Mouse (Mus musculus): Measurements from ENCODE around the gene Camta2. TPM values are rescaled to one million over a fixed set of nuclear protein-coding genes. Genes with fewer than 3 reads are reported as not detected.

The Camta2 gene
- polyA plus RNA-seq, 1 experiment: 0.30 TPM

- Histone ChIP-seq H3K27me3 (ENCODE audit: control insufficient read depth) (no peaks in the 10 kb centered on the region), H3K9me3 (ENCODE audit: control insufficient read depth, low read length) (no peaks in the 10 kb centered on the region), H3K4me3 (replicated peaks) (no peak overlapping the region), H3K4me1 (ENCODE audit: control insufficient read depth) (no peaks in the 10 kb centered on the region), H3K36me3 (ENCODE audit: control insufficient read depth) (peaks cover 24% of the 10 kb centered on the region)
- no peak for TF ChIP-seq TAL1 (IDR thresholded peaks at IDR 0.05; ENCODE audit: low read length)
- TF ChIP-seq GATA1 (IDR thresholded peaks at IDR 0.05; ENCODE audit: low read length): no peak
Measured at GRCm38 (mm10) chr11:70718481-70718880, 30.6 kb upstream of the Camta2 start.

GRCm38 (mm10) chr11:70715832-70716231, 27.9 kb upstream of the Camta2 start:
- no peaks in the 10 kb centered on the region for H3K4me1 ChIP-seq (ENCODE audit: control insufficient read depth)
- TF ChIP-seq TAL1 (IDR thresholded peaks at IDR 0.05; ENCODE audit: low read length) (no peak), GATA1 (IDR thresholded peaks at IDR 0.05; ENCODE audit: low read length) (no peak)
- peaks cover 23% of the 10 kb centered on the region for H3K36me3 ChIP-seq (ENCODE audit: control insufficient read depth)
- no peaks in the 10 kb centered on the region for H3K27me3 ChIP-seq (ENCODE audit: control insufficient read depth)
- H3K9me3 ChIP-seq (ENCODE audit: control insufficient read depth, low read length): no peaks in the 10 kb centered on the region
- no peak overlapping the region for H3K4me3 ChIP-seq (replicated peaks)

GRCm38 (mm10) chr11:70713222-70713621, 25.3 kb upstream of the Camta2 start:
- Histone ChIP-seq H3K27me3 (ENCODE audit: control insufficient read depth) (no peaks in the 10 kb centered on the region), H3K9me3 (ENCODE audit: control insufficient read depth, low read length) (no peaks in the 10 kb centered on the region), H3K4me1 (ENCODE audit: control insufficient read depth) (no peaks in the 10 kb centered on the region), H3K36me3 (ENCODE audit: control insufficient read depth) (peaks cover 21% of the 10 kb centered on the region; the same call in 1 of the 2 replicates), H3K4me3 (replicated peaks) (no peak overlapping the region)
- TF ChIP-seq TAL1 (IDR thresholded peaks at IDR 0.05; ENCODE audit: low read length): no peak
- TF ChIP-seq GATA1 (IDR thresholded peaks at IDR 0.05; ENCODE audit: low read length): no peak

GRCm38 (mm10) chr11:70711026-70711425, 23.1 kb upstream of the Camta2 start:
- no peaks in the 10 kb centered on the region for H3K27me3 ChIP-seq (ENCODE audit: control insufficient read depth)
- H3K4me1 ChIP-seq (ENCODE audit: control insufficient read depth): no peaks in the 10 kb centered on the region
- H3K4me3 ChIP-seq (replicated peaks): no peak overlapping the region
- no peak for TF ChIP-seq TAL1 (IDR thresholded peaks at IDR 0.05; ENCODE audit: low read length)
- no peak for TF ChIP-seq GATA1 (IDR thresholded peaks at IDR 0.05; ENCODE audit: low read length)
- peaks cover 25% of the 10 kb centered on the region for H3K36me3 ChIP-seq (ENCODE audit: control insufficient read depth)
- no peaks in the 10 kb centered on the region for H3K9me3 ChIP-seq (ENCODE audit: control insufficient read depth, low read length)

GRCm38 (mm10) chr11:70706127-70706526, 18.2 kb upstream of the Camta2 start:
- Histone ChIP-seq H3K4me1 (ENCODE audit: control insufficient read depth) (peaks cover 9% of the 10 kb centered on the region), H3K27me3 (ENCODE audit: control insufficient read depth) (peaks cover 5% of the 10 kb centered on the region), H3K9me3 (ENCODE audit: control insufficient read depth, low read length) (no peaks in the 10 kb centered on the region), H3K4me3 (replicated peaks) (no peak overlapping the region), H3K36me3 (ENCODE audit: control insufficient read depth) (peaks cover 48% of the 10 kb centered on the region)
- TF ChIP-seq GATA1 (IDR thresholded peaks at IDR 0.05; ENCODE audit: low read length): no peak
- TF ChIP-seq TAL1 (IDR thresholded peaks at IDR 0.05; ENCODE audit: low read length): no peak

GRCm38 (mm10) chr11:70702781-70703180, 14.9 kb upstream of the Camta2 start:
- TF ChIP-seq TAL1 (IDR thresholded peaks at IDR 0.05; ENCODE audit: low read length) (no peak), GATA1 (IDR thresholded peaks at IDR 0.05; ENCODE audit: low read length) (no peak)
- no peaks in the 10 kb centered on the region for H3K9me3 ChIP-seq (ENCODE audit: control insufficient read depth, low read length)
- H3K27me3 ChIP-seq (ENCODE audit: control insufficient read depth): peaks cover 11% of the 10 kb centered on the region
- H3K4me3 ChIP-seq (replicated peaks): no peak overlapping the region
- peaks cover 24% of the 10 kb centered on the region for H3K4me1 ChIP-seq (ENCODE audit: control insufficient read depth)
- peaks cover 37% of the 10 kb centered on the region for H3K36me3 ChIP-seq (ENCODE audit: control insufficient read depth)

DNA sequence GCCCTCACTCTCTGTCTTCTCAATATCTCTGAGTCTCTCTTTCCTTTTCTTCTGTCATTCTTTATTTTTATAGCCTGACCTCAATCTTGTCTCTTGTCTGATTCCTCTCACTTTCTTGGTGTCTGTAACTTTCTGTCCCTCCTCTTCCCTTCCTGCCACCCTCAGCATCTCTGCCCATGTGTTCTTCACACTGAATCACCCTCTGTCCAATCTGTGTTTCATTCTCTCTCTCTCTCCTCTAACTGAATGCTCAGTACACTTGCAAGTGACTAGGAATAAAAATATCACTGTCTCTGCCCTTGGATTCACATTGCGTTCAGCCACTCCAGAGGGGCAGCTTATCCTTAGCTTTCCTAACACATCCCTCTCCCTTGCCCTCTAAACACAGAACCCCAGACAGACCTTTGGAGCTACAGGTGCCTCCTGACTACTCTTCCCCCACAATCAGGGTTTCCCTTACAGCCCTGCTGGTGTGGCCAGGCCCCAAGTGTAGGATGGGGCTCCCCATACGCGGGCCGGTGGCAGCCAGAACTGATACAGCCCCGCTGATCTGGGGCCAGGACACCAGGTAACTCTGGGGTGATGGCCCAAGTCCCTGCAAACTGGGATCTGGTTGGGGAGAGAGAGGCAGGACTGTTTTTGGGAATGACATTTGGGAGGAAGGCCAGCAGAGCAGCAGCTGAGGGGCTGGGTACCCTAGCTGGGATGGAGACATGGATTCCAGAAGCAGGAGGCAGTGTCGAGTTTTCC, 14.3 kb upstream of the Camta2 start:
- Histone ChIP-seq H3K36me3 (ENCODE audit: control insufficient read depth) (peaks cover 35% of the 10 kb centered on the region), H3K4me3 (replicated peaks) (no peak overlapping the region), H3K27me3 (ENCODE audit: control insufficient read depth) (peaks cover 11% of the 10 kb centered on the region), H3K4me1 (ENCODE audit: control insufficient read depth) (peaks cover 24% of the 10 kb centered on the region), H3K9me3 (ENCODE audit: control insufficient read depth, low read length) (no peaks in the 10 kb centered on the region)
- no peak for TF ChIP-seq GATA1 (IDR thresholded peaks at IDR 0.05; ENCODE audit: low read length)
- no peak for TF ChIP-seq TAL1 (IDR thresholded peaks at IDR 0.05; ENCODE audit: low read length)

DNA sequence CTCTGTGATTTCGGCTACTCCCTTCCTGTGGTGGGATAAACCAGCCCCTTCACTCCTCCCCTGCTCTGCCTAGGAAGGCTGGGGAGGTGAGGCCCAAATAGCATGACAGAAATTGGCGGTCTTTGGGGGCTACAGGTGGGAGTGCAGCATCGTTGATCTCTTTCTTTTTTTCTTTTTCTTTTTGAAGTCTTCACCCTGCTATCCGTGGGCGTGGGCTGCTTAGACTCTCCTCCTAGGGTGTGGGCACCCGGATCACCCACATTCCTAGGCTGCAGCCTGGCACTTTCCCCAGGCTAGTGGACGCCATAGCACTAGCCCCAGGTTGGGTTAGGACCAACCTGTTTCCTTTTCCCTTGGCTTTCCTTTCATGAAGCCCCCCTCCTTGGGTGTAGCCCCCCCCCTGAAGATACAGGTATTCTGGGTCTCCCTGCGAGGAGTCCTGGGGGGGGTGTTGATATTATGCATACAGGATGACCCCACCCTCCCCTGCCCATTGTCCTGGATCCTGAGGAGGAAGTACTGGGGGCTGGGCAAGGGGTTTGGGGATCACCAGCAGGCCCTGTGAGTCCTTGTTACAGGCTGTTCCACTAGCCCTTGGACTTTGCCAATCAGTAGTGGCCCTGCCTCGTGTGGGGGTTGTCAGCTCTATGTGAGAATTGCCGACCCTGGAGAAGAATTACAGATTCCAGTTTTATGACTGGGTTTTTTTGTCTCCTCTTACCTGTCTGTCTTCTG, 13.5 kb upstream of the Camta2 start:
- H3K36me3 ChIP-seq (ENCODE audit: control insufficient read depth): peaks cover 28% of the 10 kb centered on the region
- peak overlapping the region; percentile 86 for H3K4me3 ChIP-seq (replicated peaks)
- peaks cover 24% of the 10 kb centered on the region for H3K4me1 ChIP-seq (ENCODE audit: control insufficient read depth)
- H3K27me3 ChIP-seq (ENCODE audit: control insufficient read depth): peaks cover 17% of the 10 kb centered on the region
- no peak for TF ChIP-seq GATA1 (IDR thresholded peaks at IDR 0.05; ENCODE audit: low read length)
- TF ChIP-seq TAL1 (IDR thresholded peaks at IDR 0.05; ENCODE audit: low read length): no peak
- H3K9me3 ChIP-seq (ENCODE audit: control insufficient read depth, low read length): no peaks in the 10 kb centered on the region

- peaks cover 24% of the 10 kb centered on the region for H3K4me1 ChIP-seq (ENCODE audit: control insufficient read depth)
- no peaks in the 10 kb centered on the region for H3K9me3 ChIP-seq (ENCODE audit: control insufficient read depth, low read length)
- peaks cover 22% of the 10 kb centered on the region for H3K27me3 ChIP-seq (ENCODE audit: control insufficient read depth)
- peaks cover 22% of the 10 kb centered on the region for H3K36me3 ChIP-seq (ENCODE audit: control insufficient read depth)
- no peak for TF ChIP-seq GATA1 (IDR thresholded peaks at IDR 0.05; ENCODE audit: low read length)
- TF ChIP-seq TAL1 (IDR thresholded peaks at IDR 0.05; ENCODE audit: low read length): no peak
- peak overlapping the region; percentile 86 for H3K4me3 ChIP-seq (replicated peaks)
Measured at GRCm38 (mm10) chr11:70700613-70701012, 12.7 kb upstream of the Camta2 start.

Data from erythroblast, embryonic 14.5 days (primary cell).